Mouse (Mus musculus) liver, adult (tissue): Measurements from ENCODE around the gene Psip1.

Source experiments
- GATA4 ChIP-seq: IDR thresholded peaks from 2 replicates; pipeline ENCODE4 v1.6.1; 2014; ENCODE audit warnings: mild to moderate bottlenecking, low read length; ENCODE audit not compliant: insufficient replicate concordance

The Psip1 gene

GRCm38 (mm10) chr4:83486117-83486901 is at the start of gene Psip1:
Psip1 (minus strand) TSS chr4:83486459.
- no peak for TF ChIP-seq GATA4

- TF ChIP-seq GATA4, result no peak
Observed at GRCm38 (mm10) chr4:83534024-83534423, 47.8 kb upstream of the Psip1 start.

- TF ChIP-seq GATA4, result no peak
Observed at GRCm38 (mm10) chr4:83533168-83533911, 47.1 kb upstream of the Psip1 start.

GRCm38 (mm10) chr4:83527921-83528320 is 41.7 kb upstream of the Psip1 start:
- no peak for TF ChIP-seq GATA4

GRCm38 (mm10) chr4:83526988-83527334 is 40.7 kb upstream of the Psip1 start:
- TF ChIP-seq GATA4, result no peak

GRCm38 (mm10) chr4:83526270-83526987 is 40.2 kb upstream of the Psip1 start:
- no peak for TF ChIP-seq GATA4

GRCm38 (mm10) chr4:83525690-83526055 is 39.4 kb upstream of the Psip1 start:
- TF ChIP-seq GATA4, result no peak

GRCm38 (mm10) chr4:83524843-83525689 is 38.8 kb upstream of the Psip1 start, which contains the start of gene Ccdc171:
Ccdc171 (plus strand) TSS chr4:83525545.
- peak; percentile 10; the same call in 1 of the 2 replicates for TF ChIP-seq GATA4

- TF ChIP-seq GATA4, result no peak
Observed at GRCm38 (mm10) chr4:83524456-83524842, 38.2 kb upstream of the Psip1 start.

GRCm38 (mm10) chr4:83522066-83522465 is 35.8 kb upstream of the Psip1 start:
- TF ChIP-seq GATA4, result no peak

- no peak for TF ChIP-seq GATA4
Observed at GRCm38 (mm10) chr4:83520308-83520707, 34.0 kb upstream of the Psip1 start.

GRCm38 (mm10) chr4:83519807-83520206 is 33.5 kb upstream of the Psip1 start:
- TF ChIP-seq GATA4, result no peak

- TF ChIP-seq GATA4, result no peak
Observed at GRCm38 (mm10) chr4:83519148-83519547, 32.9 kb upstream of the Psip1 start.

GRCm38 (mm10) chr4:83514976-83515669 is 28.9 kb upstream of the Psip1 start:
- TF ChIP-seq GATA4, result no peak
